Mouse (Mus musculus) layer of hippocampus, adult 11-12 months (tissue): ENCODE data around the gene Kri1.
A peak's percentile ranks its signal among the peaks of the same experiment; 100 is the strongest.
"Not testable (repeated sequence)": the region's sequence is repeated elsewhere in the genome, so short reads cannot be mapped to it uniquely, and the experiment has no call there.

Source experiments
- DNase-seq: peaks from one replicate; pipeline ENCODE4 v3.0.0; 2022; ENCODE audit warnings: low spot score

Gene Kri1

GRCm38 (mm10) chr9:21287571-21288402 is at the start of gene Kri1:
Gene Kri1 (minus strand): TSS chr9:21287969.
- peak; percentile 97 for DNase-seq

- DNase-seq, result no peak
Observed at GRCm38 (mm10) chr9:21336491-21336890, 48.7 kb upstream of the Kri1 start.

DNA sequence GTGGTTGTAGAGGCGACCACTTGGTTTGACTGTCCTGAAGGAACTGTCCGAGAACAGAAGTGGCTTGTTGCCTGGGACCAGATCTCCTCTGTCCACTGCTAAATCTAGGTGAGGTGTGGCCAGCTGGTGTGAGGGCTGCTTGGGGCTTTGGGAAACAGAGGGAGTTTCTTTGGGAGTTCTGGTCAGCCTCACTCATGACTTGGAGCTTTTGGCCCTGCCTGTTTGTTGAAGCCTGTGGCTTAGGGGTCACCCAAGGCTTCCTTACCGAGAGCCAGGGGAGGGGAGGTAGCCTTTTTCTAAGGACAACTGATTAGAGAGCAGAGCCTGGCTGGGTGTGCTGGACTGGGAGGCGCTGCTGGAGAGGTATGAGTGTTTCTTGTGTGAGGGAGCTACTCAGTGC is 47.6 kb upstream of the Kri1 start:
- DNase-seq, result no peak

- DNase-seq, result no peak
Observed at GRCm38 (mm10) chr9:21334747-21335146, 47.0 kb upstream of the Kri1 start.

- DNase-seq, result no peak
Observed at GRCm38 (mm10) chr9:21333523-21333922, 45.8 kb upstream of the Kri1 start.

GRCm38 (mm10) chr9:21332161-21333061 is 44.6 kb upstream of the Kri1 start:
- DNase-seq, result no peak

- no peak for DNase-seq
Observed at GRCm38 (mm10) chr9:21331365-21332140, 43.8 kb upstream of the Kri1 start.

- no peak for DNase-seq
Observed at GRCm38 (mm10) chr9:21329699-21330289, 42.0 kb upstream of the Kri1 start.

- DNase-seq, result no peak
Observed at GRCm38 (mm10) chr9:21329041-21329440, 41.3 kb upstream of the Kri1 start.

GRCm38 (mm10) chr9:21328041-21328440 is 40.3 kb upstream of the Kri1 start:
- no peak for DNase-seq

GRCm38 (mm10) chr9:21327569-21327968 is 39.8 kb upstream of the Kri1 start:
- no peak for DNase-seq

DNA sequence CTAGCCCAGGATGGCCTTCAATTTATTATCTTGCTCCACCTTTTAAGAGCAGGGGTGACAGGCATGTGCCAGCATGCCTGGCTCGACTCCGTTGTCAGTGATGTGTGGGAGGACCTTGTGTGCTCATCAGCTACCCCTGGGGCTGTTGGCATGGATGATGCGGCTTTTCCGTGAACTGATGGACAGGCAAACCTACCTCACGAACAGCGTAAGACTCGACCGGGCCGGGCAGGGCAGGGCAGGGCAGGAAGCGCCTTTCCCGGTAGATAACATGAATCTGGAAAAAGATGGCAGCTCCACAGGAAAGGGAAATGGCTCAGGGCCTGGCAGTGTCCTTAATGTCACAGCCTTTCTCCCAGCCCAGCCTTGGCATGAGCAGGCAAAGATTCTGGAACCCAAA is 36.5 kb upstream of the Kri1 start:
- no peak for DNase-seq

- DNase-seq, result not testable (repeated sequence)
Observed at GRCm38 (mm10) chr9:21322917-21323297, 35.1 kb upstream of the Kri1 start.

DNA sequence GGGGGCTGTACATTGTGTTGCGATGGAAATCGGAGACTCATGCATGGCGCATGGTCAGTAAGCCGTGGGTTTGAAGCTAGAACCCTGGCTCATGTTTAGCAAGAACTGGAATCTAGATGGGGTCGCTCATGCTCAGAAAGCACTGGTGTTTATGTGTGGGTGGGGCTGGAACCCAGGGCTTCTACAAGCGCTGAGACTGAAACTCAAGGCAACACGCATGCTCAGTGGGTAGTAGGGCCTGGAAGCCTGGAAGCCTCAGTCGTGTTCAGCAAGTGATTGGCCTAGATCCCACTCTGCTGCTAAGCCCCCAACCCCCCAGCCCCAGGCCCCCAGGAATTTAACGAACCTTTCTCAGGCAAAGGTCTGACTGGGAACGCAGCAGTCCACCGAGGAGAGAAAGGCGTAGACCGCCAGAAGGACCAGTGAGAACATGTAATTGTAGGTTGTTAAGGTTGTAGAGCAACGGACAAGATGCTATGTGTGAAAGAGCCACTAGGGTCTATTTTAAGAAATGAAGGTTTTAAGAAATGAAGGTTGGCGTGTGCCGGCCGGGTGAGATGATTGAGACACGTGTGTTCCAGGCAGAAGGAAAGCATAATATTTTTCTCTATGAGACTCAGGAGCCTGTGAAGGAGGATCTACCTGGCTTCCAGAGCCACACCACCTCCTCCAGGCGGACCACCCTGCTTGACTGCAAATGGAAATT is 34.6 kb upstream of the Kri1 start:
- DNase-seq, result no peak

DNA sequence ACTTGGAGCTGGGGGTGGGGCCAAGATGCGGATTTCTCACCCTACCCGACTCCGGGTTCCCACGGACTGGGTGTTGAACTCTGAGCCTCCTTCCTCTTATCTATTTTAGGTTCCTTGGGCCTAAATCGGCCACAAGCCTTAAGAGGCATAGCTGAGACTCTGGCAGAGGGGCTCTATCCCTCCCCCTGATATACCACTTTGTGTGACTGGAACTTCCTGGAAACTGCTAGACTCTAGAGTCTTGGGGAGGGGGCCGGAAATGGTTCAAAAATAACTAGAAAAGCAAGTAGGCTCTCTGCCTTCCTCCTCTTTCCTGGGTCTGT is 33.7 kb upstream of the Kri1 start:
- peak; percentile 58 for DNase-seq

GRCm38 (mm10) chr9:21320619-21321512 is 33.1 kb upstream of the Kri1 start, which contains the start of gene Slc44a2:
Gene Slc44a2 (plus strand): TSS chr9:21320698.
- peak; percentile 82 for DNase-seq

DNA sequence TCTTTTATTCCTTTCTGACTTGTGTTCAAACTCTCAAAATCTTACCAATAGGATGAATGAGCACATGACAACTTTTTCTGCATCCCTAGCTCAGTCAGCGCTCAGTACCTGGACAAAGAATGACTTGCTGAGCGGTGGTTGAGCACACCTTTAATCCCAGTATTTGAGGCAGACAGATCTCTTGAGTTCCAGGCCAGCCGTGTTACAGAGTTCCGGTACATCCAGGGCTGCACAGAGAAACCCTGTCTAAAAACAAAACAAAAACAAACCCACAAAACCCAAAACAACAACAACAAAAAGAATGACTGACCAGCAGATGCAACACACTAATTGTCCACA is 32.5 kb upstream of the Kri1 start:
- DNase-seq, result no peak

- no peak for DNase-seq
Observed at GRCm38 (mm10) chr9:21319503-21319902, 31.7 kb upstream of the Kri1 start.

DNA sequence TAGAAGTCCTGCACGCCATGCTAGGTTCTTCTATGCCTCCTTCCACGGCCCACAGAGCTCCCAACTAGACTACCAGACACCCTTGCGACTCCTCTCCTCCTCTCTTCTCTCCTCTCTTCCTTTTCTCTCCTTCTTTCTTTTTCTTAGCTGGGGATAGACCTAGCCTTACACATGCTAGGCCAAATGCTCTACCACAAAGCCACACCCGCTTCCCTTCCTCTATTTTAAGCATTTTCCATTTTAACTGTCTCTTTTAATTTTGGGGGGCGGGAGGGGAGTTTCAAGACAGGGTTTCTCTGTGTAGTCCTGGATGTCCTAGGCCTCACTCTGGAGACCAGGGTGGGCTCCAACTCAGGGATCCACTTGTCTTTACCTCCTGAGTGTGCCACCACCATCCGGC is 31.0 kb upstream of the Kri1 start:
- no peak for DNase-seq

DNA sequence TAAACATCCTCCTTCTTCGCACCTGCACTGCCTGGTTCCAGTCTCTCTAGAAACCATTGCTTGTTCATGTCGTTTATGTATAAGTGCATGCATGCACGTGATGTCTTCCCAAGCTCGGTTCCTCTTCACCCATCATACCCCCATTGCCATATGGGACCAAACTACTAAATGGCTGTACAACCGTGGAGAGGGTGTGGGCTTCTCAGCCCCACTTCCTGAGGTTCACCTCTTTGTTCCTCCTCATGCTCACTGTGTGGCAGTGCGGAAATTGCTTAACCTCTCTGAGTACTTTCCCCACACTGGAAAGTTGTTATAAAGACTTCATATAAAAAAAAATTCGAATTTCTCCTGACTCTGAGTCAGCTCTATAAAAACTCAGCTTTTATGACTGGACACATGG is 28.9 kb upstream of the Kri1 start:
- DNase-seq, result no peak
